Mouse (Mus musculus): ENCODE data around the gene Zfp786. TPM values are rescaled to one million over a fixed set of nuclear protein-coding genes. Genes with fewer than 3 reads are reported as not detected.

Zfp786 gene
- polyA plus RNA-seq, 1 experiment: 0.39 TPM

- peak overlapping the region; percentile 93 for H3K4me3 ChIP-seq (ENCODE audit: insufficient read depth, poor library complexity, severe bottlenecking)
- no peaks in the 10 kb centered on the region for H3K27me3 ChIP-seq (ENCODE audit: control insufficient read depth, insufficient read depth, insufficient read length)
- no peak for TF ChIP-seq CTCF (IDR thresholded peaks at IDR 0.05; ENCODE audit: control insufficient read depth, insufficient read depth, insufficient read length)
- TF ChIP-seq FOSL1 (IDR thresholded peaks at IDR 0.05; ENCODE audit: insufficient read depth, low read length, poor library complexity, severe bottlenecking): no peak
- no peak for TF ChIP-seq MAX (IDR thresholded peaks at IDR 0.05)
- no peak for TF ChIP-seq MYOD1 (IDR thresholded peaks at IDR 0.05; ENCODE audit: control insufficient read depth, insufficient read length, low read depth)
- no peak for TF ChIP-seq CEBPB (IDR thresholded peaks at IDR 0.05; ENCODE audit: low read depth)
- TF ChIP-seq MYOG (IDR thresholded peaks at IDR 0.05; ENCODE audit: control insufficient read depth, extremely low read depth, insufficient read length): no peak
- no peak for TF ChIP-seq USF1 (IDR thresholded peaks at IDR 0.05; ENCODE audit: low read depth)
- H3K79me2 ChIP-seq (ENCODE audit: control insufficient read depth, insufficient read depth): peaks cover 56% of the 10 kb centered on the region
- H3K36me3 ChIP-seq (ENCODE audit: control insufficient read depth, insufficient read depth): peaks cover 15% of the 10 kb centered on the region
- peaks cover 50% of the 10 kb centered on the region for H3K79me3 ChIP-seq (ENCODE audit: low read depth)
- peak overlapping the region; percentile 59 for H3ac ChIP-seq (ENCODE audit: control insufficient read depth, insufficient read length, low read depth)
Observed at GRCm38 (mm10) chr6:47812271-47812915, 18.3 kb downstream of the Zfp786 start.

GRCm38 (mm10) chr6:47811324-47811723, 19.3 kb downstream of the Zfp786 start:
- H3K79me2 ChIP-seq (ENCODE audit: control insufficient read depth, insufficient read depth): peaks cover 66% of the 10 kb centered on the region
- H3ac ChIP-seq (ENCODE audit: control insufficient read depth, insufficient read length, low read depth): peak overlapping the region; percentile 62
- no peaks in the 10 kb centered on the region for H3K27me3 ChIP-seq (ENCODE audit: control insufficient read depth, insufficient read depth, insufficient read length)
- H3K4me3 ChIP-seq (ENCODE audit: insufficient read depth, poor library complexity, severe bottlenecking): peak overlapping the region; percentile 93
- TF ChIP-seq MAX (IDR thresholded peaks at IDR 0.05) (no peak), CEBPB (IDR thresholded peaks at IDR 0.05; ENCODE audit: low read depth) (no peak), CTCF (IDR thresholded peaks at IDR 0.05; ENCODE audit: control insufficient read depth, insufficient read depth, insufficient read length) (no peak), MYOD1 (IDR thresholded peaks at IDR 0.05; ENCODE audit: control insufficient read depth, insufficient read length, low read depth) (no peak), FOSL1 (IDR thresholded peaks at IDR 0.05; ENCODE audit: insufficient read depth, low read length, poor library complexity, severe bottlenecking) (no peak), USF1 (IDR thresholded peaks at IDR 0.05; ENCODE audit: low read depth) (no peak), MYOG (IDR thresholded peaks at IDR 0.05; ENCODE audit: control insufficient read depth, extremely low read depth, insufficient read length) (no peak)
- peaks cover 51% of the 10 kb centered on the region for H3K79me3 ChIP-seq (ENCODE audit: low read depth)
- peaks cover 22% of the 10 kb centered on the region for H3K36me3 ChIP-seq (ENCODE audit: control insufficient read depth, insufficient read depth)

- no peak overlapping the region for H3K4me3 ChIP-seq (ENCODE audit: insufficient read depth, poor library complexity, severe bottlenecking)
- peaks cover 34% of the 10 kb centered on the region for H3K36me3 ChIP-seq (ENCODE audit: control insufficient read depth, insufficient read depth)
- TF ChIP-seq CEBPB (IDR thresholded peaks at IDR 0.05; ENCODE audit: low read depth) (no peak), MYOG (IDR thresholded peaks at IDR 0.05; ENCODE audit: control insufficient read depth, extremely low read depth, insufficient read length) (no peak), FOSL1 (IDR thresholded peaks at IDR 0.05; ENCODE audit: insufficient read depth, low read length, poor library complexity, severe bottlenecking) (no peak), MYOD1 (IDR thresholded peaks at IDR 0.05; ENCODE audit: control insufficient read depth, insufficient read length, low read depth) (no peak), USF1 (IDR thresholded peaks at IDR 0.05; ENCODE audit: low read depth) (no peak), MAX (IDR thresholded peaks at IDR 0.05) (no peak), CTCF (IDR thresholded peaks at IDR 0.05; ENCODE audit: control insufficient read depth, insufficient read depth, insufficient read length) (no peak)
Observed at GRCm38 (mm10) chr6:47810181-47810580, 20.5 kb downstream of the Zfp786 start.

GRCm38 (mm10) chr6:47809053-47809452, 21.6 kb downstream of the Zfp786 start:
- H3K79me2 ChIP-seq (ENCODE audit: control insufficient read depth, insufficient read depth): peaks cover 66% of the 10 kb centered on the region
- H3ac ChIP-seq (ENCODE audit: control insufficient read depth, insufficient read length, low read depth): no peak overlapping the region
- no peaks in the 10 kb centered on the region for H3K27me3 ChIP-seq (ENCODE audit: control insufficient read depth, insufficient read depth, insufficient read length)
- H3K4me3 ChIP-seq (ENCODE audit: insufficient read depth, poor library complexity, severe bottlenecking): no peak overlapping the region
- peaks cover 51% of the 10 kb centered on the region for H3K79me3 ChIP-seq (ENCODE audit: low read depth)
- peaks cover 43% of the 10 kb centered on the region for H3K36me3 ChIP-seq (ENCODE audit: control insufficient read depth, insufficient read depth)
- no peak for TF ChIP-seq MYOG (IDR thresholded peaks at IDR 0.05; ENCODE audit: control insufficient read depth, extremely low read depth, insufficient read length)

More at GRCm38 (mm10) chr6:47810181-47810580, 20.5 kb downstream of the Zfp786 start:
- H3K79me2 ChIP-seq (ENCODE audit: control insufficient read depth, insufficient read depth): peaks cover 66% of the 10 kb centered on the region
- H3K27me3 ChIP-seq (ENCODE audit: control insufficient read depth, insufficient read depth, insufficient read length): no peaks in the 10 kb centered on the region
- H3K79me3 ChIP-seq (ENCODE audit: low read depth): peaks cover 51% of the 10 kb centered on the region
- H3ac ChIP-seq (ENCODE audit: control insufficient read depth, insufficient read length, low read depth): no peak overlapping the region

- TF ChIP-seq USF1 (IDR thresholded peaks at IDR 0.05; ENCODE audit: low read depth): no peak
- H3K36me3 ChIP-seq (ENCODE audit: control insufficient read depth, insufficient read depth): peaks cover 47% of the 10 kb centered on the region
- no peak overlapping the region for H3K4me3 ChIP-seq (ENCODE audit: insufficient read depth, poor library complexity, severe bottlenecking)
- no peaks in the 10 kb centered on the region for H3K27me3 ChIP-seq (ENCODE audit: control insufficient read depth, insufficient read depth, insufficient read length)
- H3ac ChIP-seq (ENCODE audit: control insufficient read depth, insufficient read length, low read depth): no peak overlapping the region
- H3K79me2 ChIP-seq (ENCODE audit: control insufficient read depth, insufficient read depth): peaks cover 66% of the 10 kb centered on the region
- H3K79me3 ChIP-seq (ENCODE audit: low read depth): peaks cover 51% of the 10 kb centered on the region
Observed at GRCm38 (mm10) chr6:47808545-47808944, 22.1 kb downstream of the Zfp786 start.

- no peak overlapping the region for H3ac ChIP-seq (ENCODE audit: control insufficient read depth, insufficient read length, low read depth)
- H3K36me3 ChIP-seq (ENCODE audit: control insufficient read depth, insufficient read depth): peaks cover 58% of the 10 kb centered on the region
- peaks cover 47% of the 10 kb centered on the region for H3K79me3 ChIP-seq (ENCODE audit: low read depth)
- H3K27me3 ChIP-seq (ENCODE audit: control insufficient read depth, insufficient read depth, insufficient read length): no peaks in the 10 kb centered on the region
- H3K79me2 ChIP-seq (ENCODE audit: control insufficient read depth, insufficient read depth): peaks cover 60% of the 10 kb centered on the region
- H3K4me3 ChIP-seq (ENCODE audit: insufficient read depth, poor library complexity, severe bottlenecking): no peak overlapping the region
- no peak for TF ChIP-seq MAX (IDR thresholded peaks at IDR 0.05)
- TF ChIP-seq MYOG (IDR thresholded peaks at IDR 0.05; ENCODE audit: control insufficient read depth, extremely low read depth, insufficient read length): no peak
- no peak for TF ChIP-seq MYOD1 (IDR thresholded peaks at IDR 0.05; ENCODE audit: control insufficient read depth, insufficient read length, low read depth)
- no peak for TF ChIP-seq USF1 (IDR thresholded peaks at IDR 0.05; ENCODE audit: low read depth)
- no peak for TF ChIP-seq FOSL1 (IDR thresholded peaks at IDR 0.05; ENCODE audit: insufficient read depth, low read length, poor library complexity, severe bottlenecking)
- no peak for TF ChIP-seq CEBPB (IDR thresholded peaks at IDR 0.05; ENCODE audit: low read depth)
- no peak for TF ChIP-seq CTCF (IDR thresholded peaks at IDR 0.05; ENCODE audit: control insufficient read depth, insufficient read depth, insufficient read length)
Observed at GRCm38 (mm10) chr6:47807419-47807818, 23.2 kb downstream of the Zfp786 start.
